In the genomic region with DNA sequence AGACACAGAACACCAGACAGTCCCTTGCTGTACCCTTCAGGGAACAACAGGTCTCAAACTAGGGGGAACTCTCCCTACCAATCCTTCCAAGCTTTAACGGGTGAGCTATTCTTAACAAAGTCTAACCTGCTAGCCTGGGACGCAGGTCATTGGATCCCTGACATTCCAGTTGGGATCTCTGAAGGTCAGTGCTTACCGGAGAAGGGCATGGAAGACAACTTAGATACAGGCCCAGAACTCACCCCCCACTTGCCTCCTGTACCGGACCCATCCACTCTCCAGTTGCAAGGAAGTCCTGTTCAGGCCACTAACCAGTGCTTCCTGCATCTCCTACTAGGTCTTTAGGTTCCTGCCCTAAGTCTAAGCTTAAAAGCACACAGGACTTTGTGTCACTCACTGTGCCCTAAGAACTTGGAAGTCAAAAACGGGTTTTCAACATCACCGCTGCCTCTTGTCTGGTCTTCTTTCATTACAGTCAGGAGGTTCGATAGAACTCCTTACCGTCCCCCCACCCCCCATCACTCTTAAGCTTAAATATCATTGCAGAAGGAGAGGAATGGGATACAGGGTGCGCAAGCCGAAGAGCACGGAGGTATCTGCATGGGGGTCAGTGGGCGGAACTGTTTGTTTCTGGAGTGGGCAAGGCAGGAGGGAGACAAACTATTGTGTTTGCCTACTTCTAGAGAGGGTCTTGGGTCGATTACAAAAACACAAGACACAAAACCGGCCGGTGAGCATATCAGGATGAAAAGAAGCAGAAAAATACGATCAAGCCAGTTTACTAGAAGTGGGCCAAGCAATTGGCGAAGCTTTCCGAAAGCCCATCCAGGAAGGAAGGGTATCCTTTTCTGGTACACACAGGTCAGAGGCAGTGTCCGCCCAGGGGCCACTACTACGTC, we compare ENCODE assay signal across 8 mouse cellular contexts. TPM values are rescaled to one million over a fixed set of nuclear protein-coding genes. Genes with fewer than 3 reads are reported as not detected.
DNase-seq lines count a peak whose midpoint lies in the region; ATAC-seq lines count a peak whose summit lies in the region.

No protein-coding gene starts in this region.

- H3K36me3 ChIP-seq in hindbrain, embryonic 15.5 days: no peaks in the 10 kb centered on the region
- no peaks in the 10 kb centered on the region for H3K36me3 ChIP-seq in midbrain, embryonic 14.5 days (ENCODE audit: control insufficient read depth, insufficient read depth, low read length)

- no peak for ATAC-seq in hindbrain, embryonic 15.5 days (ENCODE audit: low FRiP score, low read depth)
- ATAC-seq in midbrain, embryonic 14.5 days (ENCODE audit: low FRiP score, low TSS enrichment): no peak

- peaks cover 39% of the 10 kb centered on the region for H3K4me1 ChIP-seq in hindbrain, embryonic 15.5 days (replicated peaks)
- peaks cover 30% of the 10 kb centered on the region for H3K4me1 ChIP-seq in midbrain, embryonic 14.5 days (ENCODE audit: control insufficient read depth, insufficient read depth, low read length)

- no peak overlapping the region for H3K27ac ChIP-seq in hindbrain, embryonic 15.5 days (replicated peaks)
- no peak overlapping the region for H3K27ac ChIP-seq in midbrain, embryonic 14.5 days (replicated peaks; ENCODE audit: low read depth, low read length)

- no peaks in the 10 kb centered on the region for H3K9me3 ChIP-seq in hindbrain, embryonic 15.5 days
- no peaks in the 10 kb centered on the region for H3K9me3 ChIP-seq in midbrain, embryonic 14.5 days (ENCODE audit: control insufficient read depth, low read length)

- H3K27me3 ChIP-seq in hindbrain, embryonic 15.5 days: peaks cover 9% of the 10 kb centered on the region; the same call in 1 of the 2 replicates
- peaks cover 6% of the 10 kb centered on the region; the same call in 1 of the 2 replicates for H3K27me3 ChIP-seq in midbrain, embryonic 14.5 days (ENCODE audit: control insufficient read depth, insufficient read depth, low read length)

- no peak overlapping the region for H3K9ac ChIP-seq in hindbrain, embryonic 15.5 days
- no peak overlapping the region for H3K9ac ChIP-seq in midbrain, embryonic 14.5 days (replicated peaks; ENCODE audit: low read length)

- no peak overlapping the region for H3K4me3 ChIP-seq in hindbrain, embryonic 15.5 days
- H3K4me3 ChIP-seq in midbrain, embryonic 14.5 days (replicated peaks; ENCODE audit: low read depth, low read length): no peak overlapping the region

- DNase-seq in kidney, adult 18-20 months: peak; percentile 14
- DNase-seq in kidney, postnatal 10 days: no peak
- peak; percentile 61 for DNase-seq in ZHBTc4 (ENCODE audit: low read depth, low spot score)
- no peak for DNase-seq in midbrain, embryonic 14.5 days
- no peak for DNase-seq in Muller cell, postnatal 12 days (ENCODE audit: inconsistent ontology term)
- DNase-seq in urinary bladder, postnatal 14 days (ENCODE audit: low spot score): no peak
- no peak for DNase-seq in right cerebral cortex, postnatal 10 days (ENCODE audit: low spot score in 2 of 2)

- 50% methylated on average over 20 of the region's 20 CpGs for WGBS in hindbrain, embryonic 15.5 days
- 45% methylated on average over 20 of the region's 20 CpGs for WGBS in midbrain, embryonic 14.5 days

- H3K4me2 ChIP-seq in hindbrain, embryonic 15.5 days: peak overlapping the region; percentile 88
- H3K4me2 ChIP-seq in midbrain, embryonic 14.5 days (ENCODE audit: low read length): peak overlapping the region; percentile 82; the same call in 1 of the 2 replicates

RNA-seq across cellular contexts. Expression of gene Hmga1, which starts 2.0 kb away (rescaled TPM):
- 134 and 149 TPM in 2 replicates for polyA plus RNA-seq in hindbrain, embryonic 15.5 days (2015; fragmentation: Nextera tagmentation; extraction: Ambion mirVana)
- polyA plus RNA-seq in midbrain, embryonic 14.5 days (2014; fragmentation: Nextera tagmentation; extraction: Ambion mirVana): 134 and 143 TPM in 2 replicates

RNA-seq across cellular contexts. Expression of gene AI413582, which starts 11.2 kb away (rescaled TPM):
- 67.4 and 71.9 TPM in 2 replicates for polyA plus RNA-seq in hindbrain, embryonic 15.5 days (2015; fragmentation: Nextera tagmentation; extraction: Ambion mirVana)
- polyA plus RNA-seq in midbrain, embryonic 14.5 days (2014; fragmentation: Nextera tagmentation; extraction: Ambion mirVana): 51.9 and 74.5 TPM in 2 replicates

RNA-seq across cellular contexts. Expression of gene Grm4, which starts 33.1 kb away (rescaled TPM):
- polyA plus RNA-seq in hindbrain, embryonic 15.5 days (2015; fragmentation: Nextera tagmentation; extraction: Ambion mirVana): 8.7 TPM in 2 replicates
- polyA plus RNA-seq in midbrain, embryonic 14.5 days (2014; fragmentation: Nextera tagmentation; extraction: Ambion mirVana): 9.8 and 10.1 TPM in 2 replicates

Comparison
In these comparisons a context has a peak if more than half of its experiments do, and no peak if none do; other contexts are left out.
1. DNase-seq: peak in kidney, adult 18-20 months (single experiment) and ZHBTc4 (single experiment); none in kidney, postnatal 10 days (single experiment), midbrain, embryonic 14.5 days (single experiment), Muller cell, postnatal 12 days (single experiment), urinary bladder, postnatal 14 days (single experiment) and right cerebral cortex, postnatal 10 days (0 of 2).